Mouse (Mus musculus): ENCODE measurements at regions not wholly inside any gene's neighbourhood (a gene's known extent, or its start where the extent isn't known, plus 50 kb on each side); places are given as distances from the start of the nearest gene placed in this dataset.
"Not testable (repeated sequence)": the region's sequence is repeated elsewhere in the genome, so short reads cannot be mapped to it uniquely, and the experiment has no call there.

DNA sequence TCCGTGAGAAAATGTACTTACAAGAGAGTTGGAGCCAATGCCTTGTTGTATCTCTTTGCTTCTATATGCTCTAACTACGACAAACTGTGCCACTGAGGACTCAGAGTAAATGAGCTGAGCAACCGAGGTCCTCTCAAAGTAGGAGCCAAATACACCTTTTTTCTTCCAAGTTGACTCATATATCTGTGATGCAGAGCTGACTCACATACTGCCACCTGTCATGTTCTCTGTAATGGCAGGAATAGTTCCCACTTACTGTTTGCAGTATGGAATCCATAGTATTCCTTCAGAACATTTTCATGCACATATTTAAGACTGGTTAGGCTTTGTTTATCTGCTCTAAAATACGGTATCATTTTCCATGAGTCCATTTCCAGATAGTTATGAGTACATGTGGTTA, 792.1 kb downstream of the Cypt12 start:
- no peak for DNase-seq (ENCODE audit: low read depth, low spot score)

DNA sequence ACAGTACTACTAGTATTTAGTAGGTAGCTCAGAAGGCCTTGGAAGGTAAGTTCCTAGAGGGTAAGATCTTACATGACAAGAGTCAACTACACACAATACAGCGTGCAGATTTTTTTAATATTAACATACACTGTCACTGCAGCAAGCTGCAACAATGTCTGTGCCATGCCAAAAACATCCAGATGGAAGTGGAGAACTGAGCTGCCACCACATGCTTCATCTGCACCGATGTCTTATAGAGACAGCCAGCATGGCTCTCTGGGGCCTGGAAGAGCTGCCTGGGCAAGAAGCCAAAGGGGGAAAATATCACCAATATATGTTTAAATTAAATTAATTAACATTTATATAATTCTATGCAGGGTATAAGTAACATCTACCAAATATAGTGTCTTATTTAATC, 795.3 kb downstream of the Cypt12 start:
- no peak for DNase-seq (ENCODE audit: low read depth, low spot score)

DNA sequence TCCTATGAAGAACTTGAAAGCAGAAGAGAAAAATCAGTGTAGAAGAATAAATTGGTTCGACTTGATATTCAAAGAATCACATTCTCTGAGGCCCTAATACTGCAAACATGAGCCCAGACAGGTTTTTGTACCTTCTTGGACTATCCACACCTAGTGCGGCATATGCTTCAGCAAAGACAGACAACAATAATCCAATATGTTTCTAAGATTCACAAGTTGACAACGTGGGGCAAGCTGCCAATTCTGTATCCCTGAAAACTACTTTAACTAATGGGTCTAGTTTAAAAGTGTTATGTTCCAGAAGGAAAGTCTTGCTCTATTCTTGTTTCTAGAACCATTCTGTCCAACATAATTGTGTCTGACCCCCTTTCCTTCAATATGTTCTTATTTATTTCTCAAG, 796.0 kb downstream of the Cypt12 start:
- no peak for DNase-seq (ENCODE audit: low read depth, low spot score)

DNA sequence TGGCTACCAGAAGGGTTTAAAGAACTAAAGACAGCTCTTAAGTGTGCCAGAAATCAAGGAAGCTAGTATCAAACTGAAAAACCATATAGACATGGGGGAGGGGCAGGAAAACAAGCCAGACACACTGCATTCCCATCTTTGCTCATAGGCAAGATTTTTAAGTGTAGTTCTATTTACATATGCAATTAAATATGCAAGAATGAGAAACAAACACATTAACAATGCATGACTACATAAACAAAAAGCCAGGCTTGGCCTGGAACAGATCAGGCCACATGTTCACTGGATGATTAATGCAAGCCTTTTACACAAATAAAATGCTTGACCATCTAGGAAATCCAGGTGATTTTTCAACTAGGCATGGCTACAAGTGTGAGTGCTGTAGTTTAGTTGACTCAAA, 798.0 kb downstream of the Cypt12 start:
- no peak for DNase-seq (ENCODE audit: low read depth, low spot score)

DNA sequence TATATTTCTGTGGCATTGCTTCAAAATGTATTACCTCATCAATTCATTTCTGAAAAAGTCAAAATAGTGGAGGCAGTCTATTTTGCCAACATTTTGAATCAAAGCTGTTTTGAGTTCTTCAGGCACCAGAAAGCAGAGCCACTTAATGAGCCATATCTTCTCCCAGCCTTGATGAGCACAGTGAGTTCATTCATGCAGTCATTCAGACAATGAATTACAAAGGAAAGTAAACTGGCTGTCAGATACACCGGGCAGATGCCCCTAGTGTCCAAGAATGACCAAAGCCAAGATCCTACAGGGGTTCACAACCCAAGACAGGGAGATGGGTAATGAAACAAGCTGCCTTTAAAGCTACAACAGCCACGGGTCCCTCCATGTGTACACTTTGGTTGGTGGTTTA, 798.7 kb downstream of the Cypt12 start:
- DNase-seq (ENCODE audit: low read depth, low spot score) = no peak

DNA sequence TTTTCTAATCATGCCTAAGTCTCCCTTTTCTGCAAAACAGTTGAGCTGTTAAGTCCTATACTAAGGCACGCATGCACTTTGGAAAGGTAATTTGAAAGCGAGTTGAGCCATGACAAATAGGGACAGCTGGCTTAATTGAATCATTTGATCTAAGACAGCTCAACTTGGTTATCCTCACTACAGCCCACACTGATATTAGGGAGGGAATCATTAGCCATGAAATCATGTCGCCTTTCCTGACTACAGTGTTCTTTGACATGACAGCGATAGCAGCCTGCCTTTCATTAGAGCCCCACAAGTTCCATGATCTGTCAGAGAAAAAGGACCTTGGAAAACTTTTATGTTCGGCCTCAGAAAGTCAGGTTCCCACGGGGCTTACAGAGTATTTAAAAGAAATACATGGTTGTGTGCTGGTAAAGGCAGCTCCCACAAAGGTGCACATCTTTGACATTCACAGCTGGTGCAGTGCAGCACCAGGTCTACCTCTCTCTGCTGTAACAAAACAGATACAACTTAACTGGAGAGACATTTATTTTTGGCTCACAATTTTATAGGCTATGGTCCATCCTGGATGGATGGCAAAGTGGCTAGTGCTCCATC, 803.5 kb downstream of the Cypt12 start:
- DNase-seq (ENCODE audit: low read depth, low spot score) = no peak

DNA sequence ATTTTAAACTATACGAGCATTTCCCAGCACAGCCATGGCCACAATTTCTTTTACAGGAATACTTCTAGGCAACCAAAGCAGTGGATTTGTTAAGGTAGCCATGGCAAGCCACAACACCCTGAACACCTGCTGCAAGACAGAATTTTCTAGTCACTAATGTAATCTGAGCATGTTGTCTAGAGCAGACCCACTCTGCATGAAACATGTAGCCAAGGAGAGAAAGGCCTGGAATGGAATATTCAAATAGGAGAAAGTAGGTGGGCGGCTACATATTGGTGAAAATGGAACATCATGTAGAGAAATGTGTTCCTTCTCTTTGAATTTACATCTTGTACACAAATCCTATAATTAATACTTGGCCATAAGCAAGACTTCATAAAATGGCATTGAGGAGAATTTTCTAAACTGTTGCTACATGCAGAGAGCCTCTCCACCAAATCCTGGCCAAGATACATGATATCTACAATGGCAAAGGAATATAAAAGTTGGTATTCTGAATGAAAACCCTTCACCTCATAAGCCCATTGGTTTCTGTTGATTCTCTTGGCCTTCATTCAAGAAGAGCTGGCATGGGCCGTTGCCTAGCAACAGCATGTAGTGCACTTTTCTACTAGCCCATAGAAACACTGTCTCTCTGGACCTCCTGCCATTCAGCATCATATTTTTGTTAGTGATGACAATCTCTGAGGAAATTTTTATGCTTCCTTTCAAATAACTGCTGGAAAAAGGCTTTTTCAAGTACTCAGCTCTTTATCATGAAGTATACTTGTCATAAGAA, 816.3 kb downstream of the Cypt12 start:
- DNase-seq (ENCODE audit: low read depth, low spot score) = no peak

DNA sequence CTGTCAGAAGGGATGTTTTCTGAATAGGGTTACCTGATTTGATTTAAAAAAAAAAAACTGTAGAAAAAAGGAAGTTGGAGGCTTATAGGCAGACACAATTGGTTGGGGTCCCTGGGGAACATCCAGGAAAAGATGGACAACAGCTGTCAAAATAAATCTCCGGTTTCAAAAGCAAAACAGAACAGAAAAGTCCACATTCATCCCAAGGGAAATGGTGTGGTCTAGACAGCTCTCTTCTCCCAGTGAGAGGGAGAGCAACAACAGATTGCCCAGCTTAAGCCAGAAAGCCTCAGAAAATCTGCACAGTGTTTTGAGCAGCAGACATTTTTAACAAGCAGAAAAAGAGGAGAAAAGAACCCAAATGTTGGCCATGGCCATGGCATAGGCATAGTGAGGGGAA, 830.3 kb downstream of the Cypt12 start:
- DNase-seq (ENCODE audit: low read depth, low spot score) = no peak

DNA sequence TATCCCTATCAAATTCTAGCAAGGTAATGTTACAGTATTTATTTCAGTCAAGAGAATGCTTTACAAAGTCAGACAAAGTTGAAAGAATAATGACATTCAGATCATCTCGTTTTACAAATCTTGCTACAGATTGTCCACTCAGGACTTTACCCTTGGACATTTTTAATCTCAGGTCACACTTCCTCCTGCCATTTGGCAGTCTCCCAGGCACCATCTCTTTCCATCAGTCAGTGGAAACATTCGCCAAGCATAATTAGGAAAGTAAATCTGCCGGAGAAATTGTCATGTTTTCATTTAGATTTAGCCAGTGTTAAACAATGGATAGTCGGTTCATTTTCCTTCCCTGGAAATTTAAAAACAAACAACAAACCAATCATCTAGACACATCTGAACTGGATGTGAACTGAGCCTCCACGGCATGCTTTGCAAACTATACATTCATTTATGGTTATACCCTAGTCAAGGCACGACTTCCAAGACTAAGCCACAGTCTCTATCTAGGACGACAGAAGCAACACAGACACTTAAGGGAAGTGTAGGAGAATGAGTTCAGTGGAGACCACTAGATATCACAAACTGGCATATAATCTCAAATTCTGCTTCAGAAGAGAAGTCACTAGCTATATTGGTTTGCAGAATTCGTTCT, 839.4 kb downstream of the Cypt12 start:
- DNase-seq (ENCODE audit: low read depth, low spot score) = no peak

DNA sequence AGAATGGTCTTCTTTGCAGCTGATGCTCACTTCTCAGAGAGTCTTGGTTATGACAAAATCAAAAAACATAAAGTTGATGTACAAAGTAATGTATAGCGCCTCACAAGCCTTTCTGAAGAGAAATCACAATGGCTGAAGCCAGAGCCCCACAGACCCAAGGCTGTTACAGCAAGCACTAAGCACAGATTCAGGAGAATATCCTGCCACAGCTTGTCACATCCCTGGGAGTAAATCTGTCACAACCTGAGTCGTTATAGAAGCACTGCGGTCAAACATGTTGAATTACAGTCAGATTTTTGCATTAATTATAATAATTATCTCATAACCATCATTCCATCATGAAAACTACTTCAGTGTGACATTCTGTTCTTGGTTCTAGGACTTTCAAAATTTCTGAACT, 825.7 kb downstream of the 1700064H15Rik start:
- no peak for DNase-seq (ENCODE audit: low read depth, low spot score)

DNA sequence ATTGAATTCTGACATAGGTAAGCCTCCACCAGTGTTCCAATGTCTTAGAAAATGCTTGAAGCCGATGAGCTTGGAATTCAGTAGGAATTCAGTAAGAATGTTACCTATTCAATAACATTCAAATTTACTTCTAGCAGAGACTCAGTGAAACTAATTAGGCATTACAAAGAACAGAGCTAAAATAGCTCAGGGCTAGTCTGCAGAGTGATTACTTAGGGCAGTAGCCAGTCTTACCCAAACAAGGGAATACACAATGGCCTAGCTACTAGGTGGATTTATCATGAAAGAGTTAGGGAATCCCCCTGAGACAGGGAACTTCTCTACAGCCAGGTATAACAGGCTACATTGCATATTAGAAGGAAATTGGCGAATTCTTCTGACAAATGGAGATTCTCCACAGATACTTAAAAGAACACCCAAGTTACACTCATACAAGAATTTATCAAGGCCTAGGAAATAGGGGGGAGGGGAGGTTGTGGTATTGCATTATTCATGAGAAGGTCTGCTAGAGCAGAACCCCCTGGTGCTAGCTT, 799.6 kb downstream of the 1700064H15Rik start:
- not testable (repeated sequence) for DNase-seq (ENCODE audit: low read depth, low spot score)

DNA sequence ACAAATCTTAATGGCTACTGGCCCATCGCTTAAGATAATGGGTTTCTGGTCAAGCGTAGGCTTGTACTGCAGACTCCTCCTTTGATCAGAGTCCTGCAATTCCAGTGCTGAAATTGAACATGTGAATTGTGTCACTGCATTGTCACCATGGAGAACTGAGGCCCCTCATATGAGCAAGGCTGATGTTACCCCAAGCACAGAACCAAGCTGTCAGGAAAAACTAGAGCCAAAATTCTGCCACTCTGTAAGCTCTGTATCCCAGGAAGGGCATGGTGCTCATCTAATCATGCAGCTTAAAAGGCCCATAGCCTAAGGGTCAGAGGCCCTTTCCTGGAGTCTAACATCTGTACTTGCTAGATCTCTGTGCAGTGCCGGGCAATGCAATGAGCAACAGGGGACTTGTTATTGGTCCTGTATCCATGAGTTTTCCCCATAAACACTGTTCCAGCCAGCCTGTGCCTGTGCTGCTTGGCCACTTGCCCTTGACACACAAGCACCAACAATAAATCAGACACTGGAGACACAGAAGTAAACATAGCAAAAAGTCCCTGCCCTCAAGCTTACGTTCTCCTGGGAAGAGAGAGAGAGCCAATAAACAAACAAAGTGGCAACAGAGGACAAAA, 760.2 kb downstream of the 1700064H15Rik start:
- no peak for DNase-seq (ENCODE audit: low read depth, low spot score)

DNA sequence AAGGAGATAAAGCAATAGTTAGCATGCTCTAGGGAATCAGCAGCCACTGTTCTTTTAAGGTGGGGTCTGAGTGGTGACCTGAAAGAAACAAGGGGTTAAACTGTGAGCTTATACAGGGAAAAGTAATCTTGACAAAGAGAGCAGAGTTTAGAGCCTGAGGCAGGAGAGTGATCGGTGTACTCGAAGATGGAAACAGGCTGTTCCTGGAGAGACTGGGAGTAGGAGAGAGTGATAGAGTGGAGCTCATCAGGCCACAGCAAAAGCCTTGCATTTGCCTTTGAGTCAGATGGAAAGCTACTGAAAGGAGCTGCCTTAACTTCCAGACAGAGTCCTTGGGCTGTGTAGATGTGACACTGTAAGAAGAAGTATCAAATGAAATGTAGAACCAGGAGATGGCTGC, 759.7 kb downstream of the 1700064H15Rik start:
- DNase-seq (ENCODE audit: low read depth, low spot score) = no peak

DNA sequence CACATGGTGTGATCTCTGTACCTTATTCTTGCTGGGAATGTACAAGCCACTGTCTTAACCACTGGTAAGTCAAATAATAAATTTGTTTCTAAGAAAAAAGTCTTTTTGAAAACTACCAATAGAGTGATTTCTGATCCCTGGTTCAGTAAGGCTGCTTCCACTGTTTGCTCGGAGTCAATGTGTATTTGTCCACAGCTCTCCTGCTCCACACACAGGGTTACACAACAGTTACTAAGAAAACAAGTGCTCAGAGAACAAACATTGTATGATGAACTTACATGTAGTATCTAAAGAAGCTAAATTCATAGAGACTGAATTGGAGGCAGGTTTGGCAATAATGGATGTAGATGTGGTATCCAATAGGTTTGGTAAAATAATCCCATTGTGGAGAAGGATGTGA, 751.4 kb downstream of the 1700064H15Rik start:
- DNase-seq (ENCODE audit: low read depth, low spot score) = no peak

DNA sequence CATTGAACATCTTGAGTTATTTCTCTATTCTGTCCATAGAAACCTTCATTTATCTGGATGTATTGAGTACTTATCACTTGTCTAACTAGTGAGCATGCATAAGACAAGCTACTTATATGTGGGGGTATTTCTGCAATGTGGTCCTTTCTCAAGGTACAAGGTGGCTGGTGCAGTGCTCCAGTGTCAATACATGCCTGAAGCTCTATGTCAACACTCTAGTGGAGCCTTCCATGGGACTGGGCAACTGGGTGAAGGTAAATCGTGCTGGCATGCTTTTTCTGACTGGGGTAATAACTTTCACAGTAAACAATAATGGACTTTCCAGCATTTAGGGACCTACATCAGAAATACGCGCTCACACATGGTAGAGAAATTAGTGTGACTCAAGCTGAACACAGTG, 750.9 kb downstream of the 1700064H15Rik start:
- no peak for DNase-seq (ENCODE audit: low read depth, low spot score)

DNA sequence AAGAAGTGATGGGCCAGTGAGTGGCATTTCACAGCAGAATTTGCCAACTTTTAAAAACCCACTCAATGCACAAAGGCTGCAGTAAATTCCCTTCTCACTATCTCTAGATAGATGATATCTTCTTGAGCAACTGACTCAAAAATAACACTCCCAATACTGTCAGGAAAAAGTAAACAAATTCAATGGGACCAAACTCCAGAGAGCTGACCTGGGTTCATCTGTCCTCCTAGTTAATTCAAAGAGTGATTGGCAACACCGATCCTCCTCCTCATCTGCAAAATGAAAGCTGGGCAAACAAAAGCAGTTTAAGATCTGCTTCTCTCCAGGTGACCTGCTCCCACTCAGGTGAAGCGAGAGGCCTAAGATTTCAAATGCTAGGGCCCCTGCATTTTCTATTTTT, 747.3 kb downstream of the 1700064H15Rik start:
- DNase-seq (ENCODE audit: low read depth, low spot score) = no peak

DNA sequence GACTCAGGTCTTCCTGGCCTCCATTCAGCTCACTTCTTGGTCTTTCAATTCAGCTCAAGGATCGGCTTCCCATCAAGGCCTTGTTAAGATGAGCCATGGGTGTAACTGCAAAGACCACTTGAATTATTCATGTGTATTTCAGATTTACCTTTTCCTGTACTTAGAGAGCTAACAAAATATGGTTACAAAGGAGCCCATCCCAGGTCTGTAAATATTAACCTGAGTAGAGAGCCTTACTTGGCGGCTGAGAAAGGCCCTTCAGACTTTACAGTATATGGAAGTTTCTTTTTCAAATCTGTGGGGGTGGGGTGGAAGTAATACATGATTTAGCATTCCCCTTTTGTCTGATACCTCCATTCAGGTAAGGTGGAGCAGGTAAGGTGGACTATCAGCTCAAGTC, 735.7 kb downstream of the 1700064H15Rik start:
- no peak for DNase-seq (ENCODE audit: low read depth, low spot score)

DNA sequence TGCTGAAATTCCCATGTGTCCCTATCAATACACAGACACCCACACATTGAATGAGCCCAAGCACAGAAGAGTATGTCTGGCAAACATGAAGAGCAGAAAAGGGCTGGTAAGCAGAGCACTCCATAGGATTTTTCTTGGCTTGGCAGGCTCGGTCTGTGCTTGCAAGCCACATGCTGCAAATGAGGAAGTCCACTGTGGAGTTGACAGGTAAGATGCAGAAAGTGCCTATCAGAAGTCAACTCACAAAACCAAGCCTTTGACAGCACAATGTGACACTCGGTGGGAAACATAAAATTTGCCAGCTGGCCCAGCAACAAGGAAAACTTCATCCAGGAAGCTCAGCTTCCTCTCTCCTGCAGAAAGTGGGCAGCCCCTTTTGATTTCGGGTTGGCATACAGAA, 722.7 kb downstream of the 1700064H15Rik start:
- DNase-seq (ENCODE audit: low read depth, low spot score) = no peak

DNA sequence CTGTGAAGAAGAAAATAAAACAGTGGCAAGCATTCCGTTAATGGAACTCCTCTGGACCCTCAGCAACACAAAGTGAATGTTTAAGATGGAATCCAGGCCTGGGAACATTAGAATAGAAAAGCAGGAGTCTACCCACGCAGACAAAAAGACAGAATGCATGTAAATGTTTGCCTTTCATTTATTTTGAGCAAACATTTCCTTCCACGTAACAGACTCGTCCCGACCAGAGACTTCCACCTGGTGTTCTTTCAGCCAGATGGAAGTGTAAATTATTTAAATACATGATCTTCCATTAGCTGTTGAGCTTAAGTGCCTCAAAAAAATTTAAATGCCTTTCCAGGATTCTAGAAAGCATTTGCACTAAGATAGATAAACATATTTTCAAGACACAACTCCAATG, 722.3 kb downstream of the 1700064H15Rik start:
- no peak for DNase-seq (ENCODE audit: low read depth, low spot score)

DNA sequence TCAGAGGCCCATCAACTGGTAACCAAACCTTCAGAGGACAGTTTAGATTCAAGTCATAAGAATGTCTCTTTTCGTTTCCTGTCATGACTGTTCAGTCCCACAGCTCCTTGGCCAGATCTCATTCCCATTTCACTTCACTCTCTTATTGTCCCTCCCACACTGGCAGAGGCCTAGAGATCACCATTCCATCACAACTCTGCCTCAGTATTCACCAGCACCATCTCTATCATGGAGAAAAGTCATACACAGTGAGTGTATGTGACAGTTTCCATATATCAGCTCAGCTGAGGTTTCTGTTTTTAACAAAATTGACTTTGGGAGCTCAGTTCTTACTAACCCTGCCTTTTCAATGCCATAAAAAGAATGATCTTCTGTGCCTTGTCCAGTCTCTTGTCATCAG, 719.7 kb downstream of the 1700064H15Rik start:
- no peak for DNase-seq (ENCODE audit: low read depth, low spot score)

DNA sequence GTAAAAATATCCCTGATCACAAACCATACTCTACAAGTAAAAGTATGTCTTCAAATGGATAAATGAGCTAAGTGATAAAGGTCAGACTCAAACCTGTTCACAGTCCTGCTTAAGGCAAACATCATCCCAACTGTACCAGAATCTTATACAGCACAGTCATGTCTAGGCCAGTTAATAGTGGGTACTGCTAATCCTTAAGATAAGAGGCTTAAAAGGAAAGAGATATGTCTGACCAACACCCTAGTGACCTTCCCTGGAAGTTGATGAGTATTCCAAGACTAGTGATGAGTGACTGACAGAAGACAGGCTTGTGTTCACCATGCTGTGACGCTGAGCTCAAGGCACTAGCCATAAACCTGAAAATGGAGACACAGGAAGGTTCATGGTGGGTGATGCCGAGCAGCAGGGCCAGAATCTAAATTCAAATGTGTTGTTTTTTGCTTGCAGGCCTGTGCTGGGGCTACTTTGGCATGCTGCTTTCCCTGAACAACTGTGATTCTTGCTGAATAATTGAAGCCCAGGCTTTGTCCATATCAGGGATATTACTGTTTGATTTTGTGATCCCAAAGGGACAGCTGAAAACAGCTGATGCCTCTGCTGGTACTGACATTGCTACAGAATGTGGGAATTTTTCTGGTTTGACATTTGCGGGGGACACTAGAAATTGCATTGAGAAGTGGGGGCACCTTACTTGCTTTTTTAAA, 699.9 kb downstream of the 1700064H15Rik start:
- no peak for DNase-seq (ENCODE audit: low read depth, low spot score)

DNA sequence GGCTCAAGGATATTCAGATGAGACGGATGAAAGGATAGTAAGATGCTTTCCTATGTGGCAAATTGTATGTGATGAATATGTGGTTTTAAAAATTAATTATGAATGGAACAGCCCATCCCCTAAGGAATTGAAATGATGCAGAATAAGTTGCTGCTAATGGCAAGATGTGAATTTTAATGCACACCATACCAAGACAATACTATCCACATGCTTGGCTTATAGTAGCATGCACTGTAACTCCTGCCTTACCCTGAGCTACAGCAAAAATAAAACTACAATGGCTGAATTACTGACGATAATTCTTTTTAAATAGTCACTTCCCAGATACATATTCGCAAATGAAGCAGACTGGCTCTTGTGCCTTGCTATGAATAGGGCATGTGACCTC, 699.4 kb downstream of the 1700064H15Rik start:
- DNase-seq (ENCODE audit: low read depth, low spot score) = no peak

All from CD4-positive helper T cell, adult 2 months (primary cell).